Mouse (Mus musculus): ENCODE measurements around the gene Pacs1.

DNA sequence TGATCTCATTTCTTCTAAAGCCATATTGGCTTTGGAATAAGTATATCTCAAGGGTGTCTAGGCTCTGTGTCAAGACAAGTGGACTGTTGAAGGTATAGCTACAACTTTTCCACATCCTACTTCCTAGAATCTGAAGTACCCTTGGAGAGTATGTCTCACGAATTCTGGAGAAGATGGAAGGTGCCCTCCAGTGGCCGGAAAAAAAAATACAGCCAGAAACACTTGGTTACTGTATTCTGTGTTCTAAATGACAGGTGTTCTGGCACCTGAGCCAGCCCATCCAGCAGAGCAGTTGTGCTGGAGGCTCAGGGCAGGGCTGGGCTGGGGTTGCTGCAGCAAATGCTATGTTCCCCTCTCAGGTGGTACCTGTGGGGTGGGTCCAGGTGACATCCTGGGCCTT lies 133.3 kb downstream of the Pacs1 start:
- TF ChIP-seq CTCF (IDR thresholded peaks at IDR 0.05; ENCODE audit: borderline replicate concordance, control insufficient read depth, extremely low read depth, insufficient read depth, low read length, poor library complexity) (no peak), POLR2A (IDR thresholded peaks at IDR 0.05; ENCODE audit: control insufficient read depth, extremely low read depth, insufficient read depth, low read length, poor library complexity) (no peak)

Data from thymus, adult 2 months (tissue).